Mouse (Mus musculus): Measurements from ENCODE around the gene Trpc7. TPM values are rescaled to one million over a fixed set of nuclear protein-coding genes. Genes with fewer than 3 reads are reported as not detected.

Gene Trpc7
- polyA plus RNA-seq, 1 experiment = not detected

- TF ChIP-seq GATA1 (IDR thresholded peaks at IDR 0.05; ENCODE audit: low read length) (no peak), TAL1 (IDR thresholded peaks at IDR 0.05; ENCODE audit: low read length) (no peak)
- peaks cover 24% of the 10 kb centered on the region for H3K27me3 ChIP-seq (ENCODE audit: control insufficient read depth)
- no peaks in the 10 kb centered on the region for H3K4me1 ChIP-seq (ENCODE audit: control insufficient read depth)
- no peak overlapping the region for H3K4me3 ChIP-seq (replicated peaks)
- no peaks in the 10 kb centered on the region for H3K9me3 ChIP-seq (ENCODE audit: control insufficient read depth, low read length)
- H3K36me3 ChIP-seq (ENCODE audit: control insufficient read depth) = no peaks in the 10 kb centered on the region
Measured at GRCm38 (mm10) chr13:56758492-56758891, 137.3 kb downstream of the Trpc7 start.

GRCm38 (mm10) chr13:56757201-56757600, 138.6 kb downstream of the Trpc7 start:
- TF ChIP-seq GATA1 (IDR thresholded peaks at IDR 0.05; ENCODE audit: low read length) = no peak
- TF ChIP-seq TAL1 (IDR thresholded peaks at IDR 0.05; ENCODE audit: low read length) = no peak
- Histone ChIP-seq H3K9me3 (ENCODE audit: control insufficient read depth, low read length) (no peaks in the 10 kb centered on the region; the same call in 1 of the 2 replicates), H3K4me1 (ENCODE audit: control insufficient read depth) (no peaks in the 10 kb centered on the region; the same call in 1 of the 2 replicates), H3K4me3 (replicated peaks) (no peak overlapping the region), H3K27me3 (ENCODE audit: control insufficient read depth) (peaks cover 35% of the 10 kb centered on the region), H3K36me3 (ENCODE audit: control insufficient read depth) (no peaks in the 10 kb centered on the region)

GRCm38 (mm10) chr13:56755871-56756270, 139.9 kb downstream of the Trpc7 start:
- H3K4me3 ChIP-seq (replicated peaks) = no peak overlapping the region
- no peaks in the 10 kb centered on the region for H3K36me3 ChIP-seq (ENCODE audit: control insufficient read depth)
- H3K9me3 ChIP-seq (ENCODE audit: control insufficient read depth, low read length) = no peaks in the 10 kb centered on the region; the same call in 1 of the 2 replicates
- TF ChIP-seq TAL1 (IDR thresholded peaks at IDR 0.05; ENCODE audit: low read length) (no peak), GATA1 (IDR thresholded peaks at IDR 0.05; ENCODE audit: low read length) (peak; percentile 24; the same call in 1 of the 2 replicates)
- no peaks in the 10 kb centered on the region; the same call in 1 of the 2 replicates for H3K4me1 ChIP-seq (ENCODE audit: control insufficient read depth)
- H3K27me3 ChIP-seq (ENCODE audit: control insufficient read depth) = peaks cover 44% of the 10 kb centered on the region

- Histone ChIP-seq H3K4me1 (ENCODE audit: control insufficient read depth) (no peaks in the 10 kb centered on the region; the same call in 1 of the 2 replicates), H3K36me3 (ENCODE audit: control insufficient read depth) (no peaks in the 10 kb centered on the region), H3K27me3 (ENCODE audit: control insufficient read depth) (peaks cover 47% of the 10 kb centered on the region), H3K9me3 (ENCODE audit: control insufficient read depth, low read length) (no peaks in the 10 kb centered on the region; the same call in 1 of the 2 replicates), H3K4me3 (replicated peaks) (no peak within 1 kb of the TSS)
- TF ChIP-seq TAL1 (IDR thresholded peaks at IDR 0.05; ENCODE audit: low read length) (no peak), GATA1 (IDR thresholded peaks at IDR 0.05; ENCODE audit: low read length) (no peak)
Measured at GRCm38 (mm10) chr13:56753192-56753951, 142.4 kb downstream of the Trpc7 start, which contains the start of gene Gm45623. Gm45623 (minus strand) TSS chr13:56753827.

GRCm38 (mm10) chr13:56752474-56753191, 143.2 kb downstream of the Trpc7 start:
- TF ChIP-seq TAL1 (IDR thresholded peaks at IDR 0.05; ENCODE audit: low read length) = no peak
- TF ChIP-seq GATA1 (IDR thresholded peaks at IDR 0.05; ENCODE audit: low read length) = no peak
- H3K4me3 ChIP-seq (replicated peaks) = no peak overlapping the region
- H3K27me3 ChIP-seq (ENCODE audit: control insufficient read depth) = peaks cover 47% of the 10 kb centered on the region

GRCm38 (mm10) chr13:56751774-56752173, 144.0 kb downstream of the Trpc7 start:
- Histone ChIP-seq H3K4me3 (replicated peaks) (no peak overlapping the region), H3K9me3 (ENCODE audit: control insufficient read depth, low read length) (no peaks in the 10 kb centered on the region; the same call in 1 of the 2 replicates), H3K27me3 (ENCODE audit: control insufficient read depth) (peaks cover 47% of the 10 kb centered on the region), H3K4me1 (ENCODE audit: control insufficient read depth) (no peaks in the 10 kb centered on the region; the same call in 1 of the 2 replicates), H3K36me3 (ENCODE audit: control insufficient read depth) (no peaks in the 10 kb centered on the region)
- TF ChIP-seq GATA1 (IDR thresholded peaks at IDR 0.05; ENCODE audit: low read length) = no peak
- TF ChIP-seq TAL1 (IDR thresholded peaks at IDR 0.05; ENCODE audit: low read length) = no peak

More at GRCm38 (mm10) chr13:56752474-56753191, 143.2 kb downstream of the Trpc7 start:
- no peaks in the 10 kb centered on the region; the same call in 1 of the 2 replicates for H3K4me1 ChIP-seq (ENCODE audit: control insufficient read depth)
- H3K9me3 ChIP-seq (ENCODE audit: control insufficient read depth, low read length) = no peaks in the 10 kb centered on the region; the same call in 1 of the 2 replicates
- no peaks in the 10 kb centered on the region for H3K36me3 ChIP-seq (ENCODE audit: control insufficient read depth)

GRCm38 (mm10) chr13:56749377-56749776, 146.4 kb downstream of the Trpc7 start:
- no peak for TF ChIP-seq TAL1 (IDR thresholded peaks at IDR 0.05; ENCODE audit: low read length)
- no peak for TF ChIP-seq GATA1 (IDR thresholded peaks at IDR 0.05; ENCODE audit: low read length)
- Histone ChIP-seq H3K27me3 (ENCODE audit: control insufficient read depth) (peaks cover 36% of the 10 kb centered on the region), H3K36me3 (ENCODE audit: control insufficient read depth) (no peaks in the 10 kb centered on the region), H3K4me1 (ENCODE audit: control insufficient read depth) (no peaks in the 10 kb centered on the region; the same call in 1 of the 2 replicates), H3K9me3 (ENCODE audit: control insufficient read depth, low read length) (no peaks in the 10 kb centered on the region; the same call in 1 of the 2 replicates), H3K4me3 (replicated peaks) (no peak overlapping the region)

GRCm38 (mm10) chr13:56747554-56747953, 148.2 kb downstream of the Trpc7 start:
- Histone ChIP-seq H3K4me1 (ENCODE audit: control insufficient read depth) (no peaks in the 10 kb centered on the region), H3K4me3 (replicated peaks) (no peak overlapping the region), H3K36me3 (ENCODE audit: control insufficient read depth) (no peaks in the 10 kb centered on the region), H3K27me3 (ENCODE audit: control insufficient read depth) (peaks cover 19% of the 10 kb centered on the region), H3K9me3 (ENCODE audit: control insufficient read depth, low read length) (no peaks in the 10 kb centered on the region)
- TF ChIP-seq TAL1 (IDR thresholded peaks at IDR 0.05; ENCODE audit: low read length) = no peak
- no peak for TF ChIP-seq GATA1 (IDR thresholded peaks at IDR 0.05; ENCODE audit: low read length)
